ENCODE assay signal across 16 mouse cellular contexts in the genomic region with DNA sequence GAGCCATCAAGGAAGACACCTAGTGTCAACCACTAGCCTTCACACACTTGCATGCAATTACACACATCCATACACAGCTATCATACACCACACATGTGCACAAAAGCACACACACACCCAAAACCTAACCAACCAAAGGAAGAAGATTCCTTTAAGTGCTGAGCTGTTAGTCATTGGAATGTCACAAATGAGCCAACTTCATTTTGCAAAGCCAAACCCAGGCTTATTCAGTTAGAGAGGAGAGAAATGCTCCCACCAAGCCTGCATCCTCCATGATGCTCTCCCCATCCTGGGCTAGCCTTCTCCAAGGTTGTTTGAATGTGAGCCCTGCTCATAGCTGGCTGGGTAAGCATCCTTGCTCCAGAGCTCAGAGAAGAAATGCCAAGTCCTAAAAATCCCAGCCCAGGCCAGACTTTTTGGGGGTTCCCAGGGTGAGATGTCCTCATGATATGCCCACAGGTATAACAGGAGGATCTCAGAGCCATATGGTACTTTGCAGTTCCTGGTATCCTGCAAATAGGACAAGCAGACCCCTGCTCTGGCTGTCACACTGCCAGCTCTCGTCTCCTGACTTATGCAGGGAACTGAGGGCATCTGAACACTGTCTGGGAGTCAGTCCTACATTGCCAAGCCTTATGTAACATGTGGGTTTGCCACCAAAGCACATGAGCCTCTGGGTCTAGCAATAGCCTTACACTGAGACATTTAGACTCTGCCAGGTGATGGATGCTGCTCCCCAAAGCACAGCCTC.
"Had no signal": no experiment of that assay in that cellular context is flagged by ENCODE, and none has a peak within 500 bp of the region (broad histone marks: within the 10 kb centered on the region; RNA-seq: fewer than 3 reads in every experiment).

No protein-coding gene starts in this region.

- ATAC-seq: hindbrain, embryonic 16.5 days; inflammation-experienced regulatory T-cells, adult 6 months; intestine, embryonic 15.5 days; intestine, postnatal 0 days had no signal

- DNase-seq: gastrocnemius, postnatal 10 days; gastrocnemius, postnatal 25 days; heart, adult 18-20 months; heart, postnatal 10 days; heart, postnatal 4 days; kidney, adult 18-20 months; kidney, adult 8-10 months; kidney, postnatal 10 days; kidney, postnatal 25 days; kidney, postnatal 4 days; liver; liver, embryonic 13.5 days had no signal
